Comparison of ENCODE assay signal across 23 mouse cellular contexts in the genomic region with DNA sequence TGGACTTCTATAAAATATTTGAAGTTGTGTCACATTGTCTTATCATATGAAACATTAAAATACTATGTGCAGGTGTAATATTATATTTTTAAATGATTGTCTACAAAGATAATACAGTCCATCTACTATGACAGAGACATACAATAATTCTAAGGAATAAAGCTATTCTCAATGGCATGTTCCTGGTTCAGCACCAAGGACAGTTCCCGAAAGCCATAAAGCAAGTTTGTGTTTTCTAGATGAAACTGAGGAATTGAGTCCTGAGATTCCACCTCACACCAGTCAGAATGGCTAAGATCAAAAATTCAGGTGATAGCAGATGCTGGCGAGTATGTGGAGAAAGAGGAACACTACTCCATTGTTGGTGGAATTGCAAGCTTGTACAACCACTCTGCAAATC. TPM values are rescaled to one million over a fixed set of nuclear protein-coding genes. Genes with fewer than 3 reads are reported as not detected.
DNase-seq lines count a peak whose midpoint lies in the region; ATAC-seq and TF ChIP-seq lines count a peak whose summit lies in the region.
"Not testable (repeated sequence)": the region's sequence is repeated elsewhere in the genome, so short reads cannot be mapped to it uniquely, and the experiment has no call there.
"Had no signal": no experiment of that assay in that cellular context is flagged by ENCODE, and none has a peak within 500 bp of the region (broad histone marks: within the 10 kb centered on the region; RNA-seq: fewer than 3 reads in every experiment).

No protein-coding gene starts in this region.

- DNase-seq in NIH3T3 (ENCODE audit: low read depth), result peak; percentile 55
- peak; percentile 17 for DNase-seq in adrenal gland, postnatal 14 days
- DNase-seq in embryo, embryonic 11 days, result peak; percentile 68
- DNase-seq in heart, postnatal 4 days, result peak; percentile 6
- DNase-seq in kidney, postnatal 0 days (ENCODE audit: low spot score), result peak; percentile 54
- peak; percentile 4 for DNase-seq in liver
- peak; percentile 44 for DNase-seq in retina, embryonic 14.5 days (ENCODE audit: low spot score)

- not testable (repeated sequence) for H3K4me3 ChIP-seq in kidney, postnatal 0 days (replicated peaks; ENCODE audit: low read depth, low read length)

- not testable (repeated sequence) for H3K4me1 ChIP-seq in kidney, postnatal 0 days (replicated peaks; ENCODE audit: insufficient read depth, low read length)

- not testable (repeated sequence) for H3K9ac ChIP-seq in kidney, postnatal 0 days (ENCODE audit: low read depth, low read length)

- H3K27me3 ChIP-seq in kidney, postnatal 0 days (ENCODE audit: insufficient read depth, low read length), result not testable (repeated sequence)

- H3K4me2 ChIP-seq in kidney, postnatal 0 days (ENCODE audit: low read length), result not testable (repeated sequence)

- not testable (repeated sequence) for H3K36me3 ChIP-seq in kidney, postnatal 0 days (ENCODE audit: insufficient read depth, low read length)

- not testable (repeated sequence) for ATAC-seq in kidney, postnatal 0 days (replicated peaks; ENCODE audit: low FRiP score, low read depth)

- 76% methylated on average over 2 of the region's 2 CpGs for WGBS in kidney, postnatal 0 days

- not testable (repeated sequence) for TF ChIP-seq CTCF in kidney, postnatal 0 days (IDR thresholded peaks at IDR 0.05; ENCODE audit: low read depth)

- not testable (repeated sequence) for H3K27ac ChIP-seq in kidney, postnatal 0 days

- H3K9me3 ChIP-seq in kidney, postnatal 0 days (replicated peaks; ENCODE audit: low read length), result not testable (repeated sequence)

RNA-seq across cellular contexts. Expression of gene 1110025L11Rik, which starts 7.2 kb away (rescaled TPM):
- not detected in 2 replicates for total RNA-seq in adrenal gland, postnatal 14 days (2021)
- total RNA-seq in heart, postnatal 4 days (2021), result not detected
- not detected in 2 replicates for polyA plus RNA-seq in kidney, postnatal 0 days (2015; fragmentation: Nextera tagmentation; extraction: Ambion mirVana)
- total RNA-seq: adrenal gland, postnatal 4 days; gastrocnemius, postnatal 10 days; heart, postnatal 14 days; left cerebral cortex, adult 18-20 months; left cerebral cortex, postnatal 36 days; megakaryocyte-erythroid progenitor cell, adult 5-6 weeks had no signal
- polyA plus RNA-seq: activated CD4-positive, CD25-positive, alpha-beta regulatory T cell, adult 4 months; CD4-positive, CD25-positive, alpha-beta regulatory T cell, adult 4 months; cortical plate, adult 2 months; forebrain, embryonic 13.5 days; heart, embryonic 12.5 days; hindbrain, embryonic 15.5 days; liver, embryonic 12.5 days; lung, adult 2 months; neural tube, embryonic 12.5 days; small intestine, adult 2 months had no signal

RNA-seq across cellular contexts. Expression of gene Krtap6-3, which starts 12.8 kb away (rescaled TPM):
- not detected in 2 replicates for total RNA-seq in adrenal gland, postnatal 14 days (2021)
- total RNA-seq in heart, postnatal 4 days (2021), result not detected
- not detected in 2 replicates for polyA plus RNA-seq in kidney, postnatal 0 days (2015; fragmentation: Nextera tagmentation; extraction: Ambion mirVana)
- total RNA-seq: adrenal gland, postnatal 4 days; gastrocnemius, postnatal 10 days; heart, postnatal 14 days; left cerebral cortex, adult 18-20 months; left cerebral cortex, postnatal 36 days; megakaryocyte-erythroid progenitor cell, adult 5-6 weeks had no signal
- polyA plus RNA-seq: activated CD4-positive, CD25-positive, alpha-beta regulatory T cell, adult 4 months; CD4-positive, CD25-positive, alpha-beta regulatory T cell, adult 4 months; cortical plate, adult 2 months; forebrain, embryonic 13.5 days; heart, embryonic 12.5 days; hindbrain, embryonic 15.5 days; liver, embryonic 12.5 days; lung, adult 2 months; neural tube, embryonic 12.5 days; small intestine, adult 2 months had no signal

RNA-seq across cellular contexts. Expression of gene Krtap6-5, which starts 23.4 kb away (rescaled TPM):
- total RNA-seq in adrenal gland, postnatal 14 days (2021), result not detected in 2 replicates
- not detected for total RNA-seq in heart, postnatal 4 days (2021)
- not detected in 2 replicates for polyA plus RNA-seq in kidney, postnatal 0 days (2015; fragmentation: Nextera tagmentation; extraction: Ambion mirVana)
- total RNA-seq: adrenal gland, postnatal 4 days; gastrocnemius, postnatal 10 days; heart, postnatal 14 days; left cerebral cortex, adult 18-20 months; left cerebral cortex, postnatal 36 days; megakaryocyte-erythroid progenitor cell, adult 5-6 weeks had no signal
- polyA plus RNA-seq: activated CD4-positive, CD25-positive, alpha-beta regulatory T cell, adult 4 months; CD4-positive, CD25-positive, alpha-beta regulatory T cell, adult 4 months; cortical plate, adult 2 months; forebrain, embryonic 13.5 days; heart, embryonic 12.5 days; hindbrain, embryonic 15.5 days; liver, embryonic 12.5 days; lung, adult 2 months; neural tube, embryonic 12.5 days; small intestine, adult 2 months had no signal

RNA-seq across cellular contexts. Expression of gene Gm10228, which starts 29.8 kb away (rescaled TPM):
- not detected in 2 replicates for total RNA-seq in adrenal gland, postnatal 14 days (2021)
- total RNA-seq in heart, postnatal 4 days (2021), result not detected
- polyA plus RNA-seq in kidney, postnatal 0 days (2015; fragmentation: Nextera tagmentation; extraction: Ambion mirVana), result not detected in 2 replicates
- total RNA-seq: adrenal gland, postnatal 4 days; heart, postnatal 14 days; left cerebral cortex, adult 18-20 months; left cerebral cortex, postnatal 36 days; megakaryocyte-erythroid progenitor cell, adult 5-6 weeks had no signal
- polyA plus RNA-seq: activated CD4-positive, CD25-positive, alpha-beta regulatory T cell, adult 4 months; CD4-positive, CD25-positive, alpha-beta regulatory T cell, adult 4 months; cortical plate, adult 2 months; forebrain, embryonic 13.5 days; heart, embryonic 12.5 days; hindbrain, embryonic 15.5 days; liver, embryonic 12.5 days; lung, adult 2 months; neural tube, embryonic 12.5 days; small intestine, adult 2 months had no signal

RNA-seq across cellular contexts. Expression of gene Krtap6-1, which starts 39.5 kb away (rescaled TPM):
- not detected in 2 replicates for total RNA-seq in adrenal gland, postnatal 14 days (2021)
- total RNA-seq in heart, postnatal 4 days (2021), result not detected
- not detected in 2 replicates for polyA plus RNA-seq in kidney, postnatal 0 days (2015; fragmentation: Nextera tagmentation; extraction: Ambion mirVana)
- total RNA-seq: adrenal gland, postnatal 4 days; gastrocnemius, postnatal 10 days; heart, postnatal 14 days; left cerebral cortex, adult 18-20 months; left cerebral cortex, postnatal 36 days; megakaryocyte-erythroid progenitor cell, adult 5-6 weeks had no signal
- polyA plus RNA-seq: activated CD4-positive, CD25-positive, alpha-beta regulatory T cell, adult 4 months; CD4-positive, CD25-positive, alpha-beta regulatory T cell, adult 4 months; cortical plate, adult 2 months; forebrain, embryonic 13.5 days; heart, embryonic 12.5 days; hindbrain, embryonic 15.5 days; liver, embryonic 12.5 days; lung, adult 2 months; neural tube, embryonic 12.5 days; small intestine, adult 2 months had no signal

Comparison
In these comparisons a context has a peak if more than half of its experiments do, and no peak if none do; other contexts are left out.
1. DNase-seq: peak in every context shown above with its lines; median percentile 68 in embryo, embryonic 11 days; 55 in NIH3T3; 54 in kidney, postnatal 0 days; 44 in retina, embryonic 14.5 days; 17 in adrenal gland, postnatal 14 days; 6 in heart, postnatal 4 days; 4 in liver.